Mouse (Mus musculus): ENCODE data around the gene Pla2g4c.
A peak's percentile ranks its signal among the peaks of the same experiment; 100 is the strongest.
"Not testable (repeated sequence)": the region's sequence is repeated elsewhere in the genome, so short reads cannot be mapped to it uniquely, and the experiment has no call there.

The Pla2g4c gene

GRCm38 (mm10) chr7:13324316-13324715 is at the start of gene Pla2g4c:
Pla2g4c (plus strand) TSS chr7:13324655.
- DNase-seq (ENCODE audit: low read depth, low spot score), result no peak

GRCm38 (mm10) chr7:13277081-13277480 is 47.4 kb upstream of the Pla2g4c start, which contains the start of gene Lig1:
Lig1 (plus strand) TSS chr7:13277283.
- DNase-seq (ENCODE audit: low read depth, low spot score), result no peak

GRCm38 (mm10) chr7:13277833-13278232 is 46.6 kb upstream of the Pla2g4c start:
- DNase-seq (ENCODE audit: low read depth, low spot score), result no peak

GRCm38 (mm10) chr7:13278308-13278891 is 46.1 kb upstream of the Pla2g4c start, which contains the start of gene Zswim9:
Zswim9 (minus strand) TSS chr7:13278721.
- peak; percentile 87 for DNase-seq (ENCODE audit: low read depth, low spot score)

- DNase-seq (ENCODE audit: low read depth, low spot score), result not testable (repeated sequence)
These were observed 45.5 kb upstream of the Pla2g4c start for GRCm38 (mm10) chr7:13278957-13279356.

GRCm38 (mm10) chr7:13288621-13289020 is 35.8 kb upstream of the Pla2g4c start:
- peak; percentile 18 for DNase-seq (ENCODE audit: low read depth, low spot score)

GRCm38 (mm10) chr7:13290041-13290675 is 34.3 kb upstream of the Pla2g4c start:
- no peak for DNase-seq (ENCODE audit: low read depth, low spot score)

GRCm38 (mm10) chr7:13291370-13291769 is 33.1 kb upstream of the Pla2g4c start:
- no peak for DNase-seq (ENCODE audit: low read depth, low spot score)

- no peak for DNase-seq (ENCODE audit: low read depth, low spot score)
These were observed 30.3 kb upstream of the Pla2g4c start for GRCm38 (mm10) chr7:13293878-13294855.

- no peak for DNase-seq (ENCODE audit: low read depth, low spot score)
These were observed 29.2 kb upstream of the Pla2g4c start for GRCm38 (mm10) chr7:13295256-13295655.

- no peak for DNase-seq (ENCODE audit: low read depth, low spot score)
These were observed 26.8 kb upstream of the Pla2g4c start for GRCm38 (mm10) chr7:13297636-13298035.

GRCm38 (mm10) chr7:13298821-13299220 is 25.6 kb upstream of the Pla2g4c start:
- no peak for DNase-seq (ENCODE audit: low read depth, low spot score)

- DNase-seq (ENCODE audit: low read depth, low spot score), result no peak
These were observed 22.8 kb upstream of the Pla2g4c start for GRCm38 (mm10) chr7:13301643-13302042.

- no peak for DNase-seq (ENCODE audit: low read depth, low spot score)
These were observed 21.7 kb upstream of the Pla2g4c start for GRCm38 (mm10) chr7:13302780-13303179.

- no peak for DNase-seq (ENCODE audit: low read depth, low spot score)
These were observed 21.1 kb upstream of the Pla2g4c start for GRCm38 (mm10) chr7:13303372-13303771.

GRCm38 (mm10) chr7:13309407-13309806 is 15.0 kb upstream of the Pla2g4c start:
- no peak for DNase-seq (ENCODE audit: low read depth, low spot score)

- DNase-seq (ENCODE audit: low read depth, low spot score), result no peak
These were observed 13.8 kb upstream of the Pla2g4c start for GRCm38 (mm10) chr7:13310493-13311199.

GRCm38 (mm10) chr7:13311401-13311800 is 13.1 kb upstream of the Pla2g4c start:
- no peak for DNase-seq (ENCODE audit: low read depth, low spot score)

- no peak for DNase-seq (ENCODE audit: low read depth, low spot score)
These were observed 10.3 kb upstream of the Pla2g4c start for GRCm38 (mm10) chr7:13314095-13314597.

GRCm38 (mm10) chr7:13321424-13321823 is 3.0 kb upstream of the Pla2g4c start:
- no peak for DNase-seq (ENCODE audit: low read depth, low spot score)

- DNase-seq (ENCODE audit: low read depth, low spot score), result no peak
These were observed 6.1 kb downstream of the Pla2g4c start for GRCm38 (mm10) chr7:13330575-13330974.
